Comparison of ENCODE assay signal across 12 mouse cellular contexts in the genomic region with DNA sequence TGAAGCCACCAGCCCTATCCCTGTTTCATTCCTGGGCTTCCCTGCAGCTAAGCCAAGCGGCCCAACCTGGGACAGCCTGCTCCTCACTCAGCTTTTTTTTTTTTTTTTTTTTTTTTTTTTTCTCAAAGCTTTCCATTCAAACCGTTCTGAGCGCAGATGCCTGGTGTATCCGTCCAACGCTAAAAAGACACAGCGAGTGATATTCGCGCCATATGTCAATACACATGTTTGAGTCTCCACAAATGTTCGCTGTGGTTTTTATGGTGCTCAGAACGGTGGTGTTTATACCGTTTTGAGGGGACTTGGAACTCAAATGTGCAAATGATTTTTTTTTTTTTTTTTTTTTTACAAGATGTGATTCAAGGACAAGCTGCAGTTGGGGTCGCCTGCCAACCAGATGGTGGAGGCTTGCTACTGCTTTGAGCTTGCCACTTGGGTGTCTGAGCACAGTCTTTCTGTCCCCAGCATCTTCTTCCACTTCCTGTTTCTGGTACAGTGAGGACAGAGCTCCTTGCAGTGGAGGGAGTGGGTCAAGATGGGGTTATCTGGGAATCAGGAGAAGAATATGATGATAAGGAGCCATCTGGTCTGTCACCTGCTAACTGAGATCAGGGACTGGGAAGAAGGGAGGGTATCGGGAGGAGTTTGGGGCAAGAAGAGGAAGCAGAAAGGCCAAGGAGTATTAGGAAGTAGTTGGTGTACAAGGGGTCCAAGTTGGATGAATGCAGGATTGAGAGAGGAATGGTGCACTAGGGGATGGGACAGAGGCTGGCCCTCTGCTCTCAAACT. TPM values are rescaled to one million over a fixed set of nuclear protein-coding genes. Genes with fewer than 3 reads are reported as not detected.
A peak's percentile ranks its signal among the peaks of the same experiment; 100 is the strongest.
DNase-seq lines count a peak whose midpoint lies in the region; ATAC-seq and TF ChIP-seq lines count a peak whose summit lies in the region.
"Had no signal": no experiment of that assay in that cellular context is flagged by ENCODE, and none has a peak within 500 bp of the region (broad histone marks: within the 10 kb centered on the region; RNA-seq: fewer than 3 reads in every experiment).

No protein-coding gene starts in this region.

- no peak overlapping the region for H3K9ac ChIP-seq in midbrain, postnatal 0 days (replicated peaks; ENCODE audit: low read length, poor library complexity, severe bottlenecking)
- no peak overlapping the region for H3K9ac ChIP-seq in midbrain, embryonic 16.5 days (ENCODE audit: low read depth, low read length)
- H3K9ac ChIP-seq: hindbrain, embryonic 13.5 days had no signal

- no peak for TF ChIP-seq CTCF in midbrain, postnatal 0 days (IDR thresholded peaks at IDR 0.05)

- DNase-seq in midbrain, postnatal 0 days (ENCODE audit: low spot score): peak; percentile 21
- DNase-seq in frontal cortex, postnatal 10 days (ENCODE audit: low spot score in 2 of 2): peak; percentile 34
- peak; percentile 50 to 82 for DNase-seq in left cerebral cortex, postnatal 25 days (ENCODE audit: low spot score in 2 of 2)
- peak; percentile 29 to 48 for DNase-seq in thymus, postnatal 36 days
- no peak for DNase-seq in embryo, embryonic 11 days
- no peak for DNase-seq in embryo, embryonic 10.5 days (ENCODE audit: low spot score)
- no peak for DNase-seq in c-Kit-positive CD71-positive TER-119-positive erythroid progenitor cells, embryonic 14.5 days (ENCODE audit: low spot score)
- DNase-seq: gastrocnemius, postnatal 36 days; lung, postnatal 36 days had no signal

- intact Hi-C loops in left cerebral cortex, postnatal 25 days (cut with DNase I): no loop called here

- no peaks in the 10 kb centered on the region for H3K36me3 ChIP-seq in midbrain, postnatal 0 days (ENCODE audit: insufficient read depth, low read length)
- H3K36me3 ChIP-seq in midbrain, embryonic 16.5 days (ENCODE audit: control insufficient read depth, insufficient read depth, low read length): no peaks in the 10 kb centered on the region
- H3K36me3 ChIP-seq: G1E; hindbrain, embryonic 13.5 days had no signal

- ATAC-seq in midbrain, postnatal 0 days (ENCODE audit: low FRiP score): no peak
- ATAC-seq in midbrain, embryonic 16.5 days: no peak

- no peaks in the 10 kb centered on the region for H3K27me3 ChIP-seq in midbrain, postnatal 0 days (ENCODE audit: insufficient read depth, low read length)
- H3K27me3 ChIP-seq in midbrain, embryonic 16.5 days (ENCODE audit: control insufficient read depth, insufficient read depth, low read depth, low read length): no peaks in the 10 kb centered on the region
- H3K27me3 ChIP-seq: hindbrain, embryonic 13.5 days had no signal

- H3K4me1 ChIP-seq in midbrain, postnatal 0 days (ENCODE audit: insufficient read depth, low read length): no peaks in the 10 kb centered on the region
- no peaks in the 10 kb centered on the region for H3K4me1 ChIP-seq in midbrain, embryonic 16.5 days (ENCODE audit: control insufficient read depth, insufficient read depth, low read length)
- H3K4me1 ChIP-seq: hindbrain, embryonic 13.5 days had no signal

- H3K9me3 ChIP-seq in midbrain, postnatal 0 days (ENCODE audit: low read length): no peaks in the 10 kb centered on the region
- H3K9me3 ChIP-seq in midbrain, embryonic 16.5 days (replicated peaks; ENCODE audit: control insufficient read depth, low read length, poor library complexity, severe bottlenecking): no peaks in the 10 kb centered on the region
- H3K9me3 ChIP-seq: G1E; hindbrain, embryonic 13.5 days had no signal

- 82% methylated on average over 13 of the region's 13 CpGs for WGBS in midbrain, postnatal 0 days
- WGBS in midbrain, embryonic 16.5 days: 71% methylated on average over 13 of the region's 13 CpGs

- H3K4me3 ChIP-seq in midbrain, postnatal 0 days (ENCODE audit: low read depth, low read length): no peak overlapping the region
- no peak overlapping the region for H3K4me3 ChIP-seq in midbrain, embryonic 16.5 days (ENCODE audit: low read depth, low read length)
- H3K4me3 ChIP-seq: hindbrain, embryonic 13.5 days had no signal

- H3K4me2 ChIP-seq in midbrain, postnatal 0 days (ENCODE audit: low read depth, low read length, poor library complexity, severe bottlenecking): no peak overlapping the region
- H3K4me2 ChIP-seq in midbrain, embryonic 16.5 days (ENCODE audit: low read length): no peak overlapping the region
- H3K4me2 ChIP-seq: hindbrain, embryonic 13.5 days had no signal

- no peak overlapping the region for H3K27ac ChIP-seq in midbrain, postnatal 0 days (ENCODE audit: low read depth, low read length)
- H3K27ac ChIP-seq in midbrain, embryonic 16.5 days (ENCODE audit: low read length): no peak overlapping the region
- H3K27ac ChIP-seq: hindbrain, embryonic 13.5 days had no signal

RNA-seq across cellular contexts. Expression of gene Cux1, which starts 36.1 kb away (rescaled TPM):
- total RNA-seq in midbrain, postnatal 0 days (2014; rRNA removed): 130 and 133 TPM in 2 replicates
- 89.0 and 97.9 TPM in 2 replicates for polyA plus RNA-seq in midbrain, postnatal 0 days (2015; fragmentation: Nextera tagmentation; extraction: Ambion mirVana)
- polyA plus RNA-seq in midbrain, embryonic 16.5 days (2015; fragmentation: Nextera tagmentation; extraction: Ambion mirVana): 109 and 117 TPM in 2 replicates
- total RNA-seq in left cerebral cortex, postnatal 25 days (2021): 100 to 1,000 TPM; 105 to 121 TPM

Comparison
In these comparisons a context has a peak if more than half of its experiments do, and no peak if none do; other contexts are left out.
1. DNase-seq: peak in midbrain, postnatal 0 days (single experiment), frontal cortex, postnatal 10 days (2 of 2), left cerebral cortex, postnatal 25 days (2 of 2) and thymus, postnatal 36 days (2 of 2); none in embryo, embryonic 11 days (single experiment), embryo, embryonic 10.5 days (single experiment) and c-Kit-positive CD71-positive TER-119-positive erythroid progenitor cells, embryonic 14.5 days (single experiment).